Mouse (Mus musculus): Measurements from ENCODE around the gene Gm45208. TPM values are rescaled to one million over a fixed set of nuclear protein-coding genes. Genes with fewer than 3 reads are reported as not detected.

Gene Gm45208
- total RNA-seq, 1 experiment from 2014 or later, result not detected

Other genes starting within 250 kb of the Gm45208 start
- 0.25 and 0.69 TPM in 2 replicates for gene Foxp3, start 148.6 kb upstream of the Gm45208 start, total RNA-seq (2017)
- 0.99 and 1.9 TPM in 2 replicates for gene Ppp1r3f, start 148.0 kb upstream of the Gm45208 start, total RNA-seq (2017)
- 23.2 and 32.1 TPM in 2 replicates for gene Ccdc22, start 116.7 kb upstream of the Gm45208 start, total RNA-seq (2017)
- gene Cacna1f, start 115.2 kb upstream of the Gm45208 start, total RNA-seq (2017), result not detected in 2 replicates
- 0.94 and 1.1 TPM in 2 replicates for gene Syp, start 83.8 kb upstream of the Gm45208 start, total RNA-seq (2017)
- 8.3 and 12.4 TPM in 2 replicates for gene Prickle3, start 65.0 kb upstream of the Gm45208 start, total RNA-seq (2017)
- 79.7 and 95.8 TPM in 2 replicates for gene Plp2, start 50.9 kb upstream of the Gm45208 start, total RNA-seq (2017)
- 0.40 and 0.75 TPM in 2 replicates for gene Magix, start 41.0 kb upstream of the Gm45208 start, total RNA-seq (2017)
- 20.3 and 25.5 TPM in 2 replicates for gene Gpkow, start 25.1 kb upstream of the Gm45208 start, total RNA-seq (2017)
- gene Wdr45, start 7.9 kb upstream of the Gm45208 start, total RNA-seq (2017), result 31.2 and 46.8 TPM in 2 replicates
- gene Praf2, start 6.2 kb downstream of the Gm45208 start, total RNA-seq (2017), result 7.0 and 7.1 TPM in 2 replicates
- 1.8 and 2.1 TPM in 2 replicates for gene Ccdc120, start 28.7 kb downstream of the Gm45208 start, total RNA-seq (2017)
- 9.6 and 12.4 TPM in 2 replicates for gene Tfe3, start 40.3 kb downstream of the Gm45208 start, total RNA-seq (2017)
- 48.4 TPM in 2 replicates for gene Gripap1, start 67.5 kb downstream of the Gm45208 start, total RNA-seq (2017)
- gene Kcnd1, start 100.0 kb downstream of the Gm45208 start, total RNA-seq (2017), result 0.63 and 2.1 TPM in 2 replicates
- 73.7 and 89.4 TPM in 2 replicates for gene Otud5, start 119.1 kb downstream of the Gm45208 start, total RNA-seq (2017)
- 3.1 and 7.8 TPM in 2 replicates for gene Pim2, start 156.0 kb downstream of the Gm45208 start, total RNA-seq (2017)
- gene Slc35a2, start 161.8 kb downstream of the Gm45208 start, total RNA-seq (2017), result 17.2 and 25.7 TPM in 2 replicates
- gene Pqbp1, start 177.0 kb downstream of the Gm45208 start, total RNA-seq (2017), result 167 and 186 TPM in 2 replicates
- 39.3 and 51.9 TPM in 2 replicates for gene Timm17b, start 177.1 kb downstream of the Gm45208 start, total RNA-seq (2017)
- gene Gm10491, start 185.6 kb downstream of the Gm45208 start, total RNA-seq (2017), result not detected in 2 replicates
- 1.2 TPM in 1 of 2 replicates, not detected in the other for gene Gm10490, start 187.3 kb downstream of the Gm45208 start, total RNA-seq (2017)
- not detected in 2 replicates for gene Pcsk1n, start 197.6 kb downstream of the Gm45208 start, total RNA-seq (2017)
- gene Eras, start 206.4 kb downstream of the Gm45208 start, total RNA-seq (2017), result not detected in 2 replicates
- gene Hdac6, start 225.6 kb downstream of the Gm45208 start, total RNA-seq (2017), result 10.0 and 32.9 TPM in 2 replicates